Mouse (Mus musculus) liver, embryonic 12.5 days (tissue): ENCODE data around the gene Phf1. TPM values are rescaled to one million over a fixed set of nuclear protein-coding genes. Genes with fewer than 3 reads are reported as not detected.

Source experiments
- ATAC-seq: fragments of 200-750 bp; cut with Nextera tagmentation; 2 replicates; pipeline ENCODE4 v1.8.0; 2017; ENCODE audit warnings: moderate number of reproducible peaks, mild to moderate bottlenecking, moderate library complexity
- H3K27ac ChIP-seq: fragments of 300-500 bp; sonication (generic); 2 replicates; pipeline ENCODE4 v1.5.1; 2016; ENCODE audit warnings: mild to moderate bottlenecking
- H3K27me3 ChIP-seq: fragments of 300-500 bp; sonication (generic); replicated peaks from 2 replicates; pipeline ENCODE4 v1.6.1; 2016; ENCODE audit warnings: mild to moderate bottlenecking, moderate library complexity
- H3K36me3 ChIP-seq: fragments of 300-500 bp; sonication (generic); 2 replicates; pipeline ENCODE4 v1.6.1; 2016; ENCODE audit warnings: mild to moderate bottlenecking, moderate library complexity
- H3K4me1 ChIP-seq: fragments of 300-500 bp; sonication (generic); 2 replicates; pipeline ENCODE4 v1.6.1; 2016
- H3K4me2 ChIP-seq: fragments of 300-500 bp; sonication (generic); 2 replicates; pipeline ENCODE4 v1.6.1; 2016; ENCODE audit warnings: mild to moderate bottlenecking, moderate library complexity
- H3K4me3 ChIP-seq: fragments of 300-500 bp; sonication (generic); 2 replicates; pipeline ENCODE4 v1.5.1; 2016; ENCODE audit warnings: mild to moderate bottlenecking, moderate library complexity
- H3K9ac ChIP-seq: fragments of 300-500 bp; sonication (generic); 2 replicates; pipeline ENCODE4 v1.6.1; 2016; ENCODE audit warnings: mild to moderate bottlenecking, moderate library complexity
- H3K9me3 ChIP-seq: fragments of 300-500 bp; sonication (generic); replicated peaks from 2 replicates; pipeline ENCODE4 v1.6.1; 2016; ENCODE audit warnings: mild to moderate bottlenecking, moderate library complexity
- WGBS: fragments of 180-500 bp; shearing (Covaris S2); methylation state at CpG from one replicate; pipeline ENCODE4 v1.1.7; 2016; ENCODE audit not compliant: insufficient replicate concordance; 5-methylcytosine and 5-hydroxymethylcytosine counted together
- polyA plus RNA-seq: library from polyadenylated mRNA; unstranded; fragments of >200 nt; fragmentation: Nextera tagmentation; extraction: Ambion mirVana; gene quantifications from 2 replicates; pipeline ENCODE4 v1.2.1, GENCODE M21; 2016

Gene Phf1
- 2.7 TPM in 2 replicates for polyA plus RNA-seq

GRCm38 (mm10) chr17:26932839-26933398 is at the start of gene Phf1:
TSS of gene Phf1 (plus strand) at chr17:26933052.
- 0% methylated on average over 41 of the region's 43 CpGs for WGBS
- ATAC-seq: peak; percentile 93

GRCm38 (mm10) chr17:26883585-26883984 is 49.3 kb upstream of the Phf1 start:
- no peak for ATAC-seq

More at GRCm38 (mm10) chr17:26932839-26933398, at the start of gene Phf1:
- H3K4me3 ChIP-seq: peak within 1 kb of the TSS; percentile 72
- H3K36me3 ChIP-seq: peaks cover 86% of the 10 kb centered on the region
- peaks cover 36% of the 10 kb centered on the region for H3K4me1 ChIP-seq
- peak within 1 kb of the TSS; percentile 100 for H3K4me2 ChIP-seq
- peak within 1 kb of the TSS; percentile 81 for H3K27ac ChIP-seq
- H3K9ac ChIP-seq: peak within 1 kb of the TSS; percentile 82
- no peaks in the 10 kb centered on the region for H3K9me3 ChIP-seq
- no peaks in the 10 kb centered on the region for H3K27me3 ChIP-seq

GRCm38 (mm10) chr17:26884995-26885926 is 47.6 kb upstream of the Phf1 start:
- WGBS: 10% methylated on average over 25 of the region's 25 CpGs
- Histone ChIP-seq H3K4me2 (peak overlapping the region; percentile 79), H3K36me3 (peaks cover 19% of the 10 kb centered on the region), H3K9ac (peak overlapping the region; percentile 66), H3K4me3 (peak overlapping the region; percentile 59), H3K9me3 (no peaks in the 10 kb centered on the region), H3K4me1 (peaks cover 27% of the 10 kb centered on the region), H3K27me3 (peaks cover 6% of the 10 kb centered on the region; the same call in 1 of the 2 replicates), H3K27ac (peak overlapping the region; percentile 66)
- peak; percentile 88 for ATAC-seq

More at GRCm38 (mm10) chr17:26883585-26883984, 49.3 kb upstream of the Phf1 start:
- H3K4me3 ChIP-seq: no peak overlapping the region
- no peak overlapping the region for H3K9ac ChIP-seq
- H3K9me3 ChIP-seq: peaks cover 3% of the 10 kb centered on the region; the same call in 1 of the 2 replicates
- H3K27ac ChIP-seq: no peak overlapping the region
- H3K4me2 ChIP-seq: 0 out of 2 replicates have a peak overlapping the region, but pooled peaks have one; percentile 79
- peaks cover 6% of the 10 kb centered on the region; the same call in 1 of the 2 replicates for H3K27me3 ChIP-seq
- WGBS: 75% methylated on average over 6 of the region's 6 CpGs
- peaks cover 27% of the 10 kb centered on the region for H3K4me1 ChIP-seq
- peaks cover 25% of the 10 kb centered on the region for H3K36me3 ChIP-seq

GRCm38 (mm10) chr17:26886047-26886749 is 46.7 kb upstream of the Phf1 start:
- 7% methylated on average over 30 of the region's 30 CpGs for WGBS
- Histone ChIP-seq H3K4me3 (peak overlapping the region; percentile 59), H3K36me3 (peaks cover 10% of the 10 kb centered on the region), H3K27ac (no peak overlapping the region), H3K9me3 (no peaks in the 10 kb centered on the region), H3K9ac (peak overlapping the region; percentile 66), H3K4me1 (peaks cover 27% of the 10 kb centered on the region), H3K27me3 (peaks cover 6% of the 10 kb centered on the region; the same call in 1 of the 2 replicates), H3K4me2 (peak overlapping the region; percentile 79)
- ATAC-seq: peak; percentile 78

GRCm38 (mm10) chr17:26887926-26888325 is 44.9 kb upstream of the Phf1 start:
- H3K4me2 ChIP-seq: no peak overlapping the region
- ATAC-seq: no peak
- no peaks in the 10 kb centered on the region for H3K9me3 ChIP-seq
- H3K27ac ChIP-seq: no peak overlapping the region
- no peak overlapping the region for H3K4me3 ChIP-seq
- no peak overlapping the region for H3K9ac ChIP-seq
- 35% methylated on average over 3 of the region's 3 CpGs for WGBS
- no peaks in the 10 kb centered on the region for H3K36me3 ChIP-seq
- H3K27me3 ChIP-seq: peaks cover 14% of the 10 kb centered on the region
- H3K4me1 ChIP-seq: peaks cover 31% of the 10 kb centered on the region

GRCm38 (mm10) chr17:26892635-26893375 is 40.0 kb upstream of the Phf1 start:
- ATAC-seq: no peak
- Histone ChIP-seq H3K9me3 (no peaks in the 10 kb centered on the region), H3K27ac (no peak overlapping the region), H3K36me3 (no peaks in the 10 kb centered on the region), H3K9ac (no peak overlapping the region), H3K27me3 (peaks cover 34% of the 10 kb centered on the region), H3K4me1 (peaks cover 4% of the 10 kb centered on the region; the same call in 1 of the 2 replicates), H3K4me3 (no peak overlapping the region), H3K4me2 (no peak overlapping the region)
- WGBS: 58% methylated on average over 16 of the region's 16 CpGs

GRCm38 (mm10) chr17:26893492-26893891 is 39.4 kb upstream of the Phf1 start:
- peaks cover 34% of the 10 kb centered on the region for H3K27me3 ChIP-seq
- no peak overlapping the region for H3K4me3 ChIP-seq
- peaks cover 4% of the 10 kb centered on the region; the same call in 1 of the 2 replicates for H3K4me1 ChIP-seq
- no peak for ATAC-seq
- no peak overlapping the region for H3K27ac ChIP-seq
- H3K4me2 ChIP-seq: no peak overlapping the region
- H3K36me3 ChIP-seq: no peaks in the 10 kb centered on the region
- WGBS: 54% methylated on average over 6 of the region's 6 CpGs
- H3K9me3 ChIP-seq: no peaks in the 10 kb centered on the region
- H3K9ac ChIP-seq: no peak overlapping the region

GRCm38 (mm10) chr17:26894342-26894741 is 38.5 kb upstream of the Phf1 start:
- Histone ChIP-seq H3K27ac (no peak overlapping the region), H3K27me3 (peaks cover 34% of the 10 kb centered on the region), H3K36me3 (no peaks in the 10 kb centered on the region), H3K4me3 (no peak overlapping the region), H3K9ac (no peak overlapping the region), H3K4me2 (no peak overlapping the region), H3K4me1 (peaks cover 4% of the 10 kb centered on the region; the same call in 1 of the 2 replicates), H3K9me3 (no peaks in the 10 kb centered on the region)
- no peak for ATAC-seq
- WGBS: 81% methylated on average over 6 of the region's 6 CpGs

GRCm38 (mm10) chr17:26895578-26895977 is 37.3 kb upstream of the Phf1 start:
- Histone ChIP-seq H3K4me3 (no peak overlapping the region), H3K36me3 (no peaks in the 10 kb centered on the region), H3K27me3 (peaks cover 38% of the 10 kb centered on the region), H3K27ac (no peak overlapping the region), H3K4me2 (no peak overlapping the region), H3K9ac (no peak overlapping the region), H3K4me1 (peaks cover 4% of the 10 kb centered on the region; the same call in 1 of the 2 replicates), H3K9me3 (no peaks in the 10 kb centered on the region)
- 12% methylated on average over 10 of the region's 10 CpGs for WGBS
- no peak; the same call in 1 of the 2 replicates for ATAC-seq

- WGBS: 61% methylated on average over 6 of the region's 6 CpGs
- no peak for ATAC-seq
These were observed 31.9 kb upstream of the Phf1 start for GRCm38 (mm10) chr17:26900916-26901315.

GRCm38 (mm10) chr17:26904320-26904719 is 28.5 kb upstream of the Phf1 start:
- no peaks in the 10 kb centered on the region for H3K36me3 ChIP-seq
- 50% methylated on average over 5 of the region's 5 CpGs for WGBS
- no peak for ATAC-seq
- H3K4me3 ChIP-seq: no peak overlapping the region
- peaks cover 6% of the 10 kb centered on the region; the same call in 1 of the 2 replicates for H3K9me3 ChIP-seq
- no peak overlapping the region for H3K27ac ChIP-seq
- H3K9ac ChIP-seq: no peak overlapping the region
- no peak overlapping the region for H3K4me2 ChIP-seq
- no peaks in the 10 kb centered on the region for H3K4me1 ChIP-seq
- peaks cover 4% of the 10 kb centered on the region; the same call in 1 of the 2 replicates for H3K27me3 ChIP-seq

More at GRCm38 (mm10) chr17:26900916-26901315, 31.9 kb upstream of the Phf1 start:
- no peaks in the 10 kb centered on the region for H3K4me1 ChIP-seq
- H3K9me3 ChIP-seq: no peaks in the 10 kb centered on the region
- no peaks in the 10 kb centered on the region for H3K36me3 ChIP-seq
- H3K27ac ChIP-seq: no peak overlapping the region
- H3K4me2 ChIP-seq: no peak overlapping the region
- peaks cover 11% of the 10 kb centered on the region; the same call in 1 of the 2 replicates for H3K27me3 ChIP-seq
- no peak overlapping the region for H3K4me3 ChIP-seq
- H3K9ac ChIP-seq: no peak overlapping the region
